Mouse (Mus musculus): Measurements from ENCODE around the gene Bcl7c. TPM values are rescaled to one million over a fixed set of nuclear protein-coding genes. Genes with fewer than 3 reads are reported as not detected.
"Not testable (repeated sequence)": the region's sequence is repeated elsewhere in the genome, so short reads cannot be mapped to it uniquely, and the experiment has no call there.

The Bcl7c gene
- total and polyA plus RNA-seq, 2 experiments from 2014 or later, result 49.2 to 131 TPM

DNA sequence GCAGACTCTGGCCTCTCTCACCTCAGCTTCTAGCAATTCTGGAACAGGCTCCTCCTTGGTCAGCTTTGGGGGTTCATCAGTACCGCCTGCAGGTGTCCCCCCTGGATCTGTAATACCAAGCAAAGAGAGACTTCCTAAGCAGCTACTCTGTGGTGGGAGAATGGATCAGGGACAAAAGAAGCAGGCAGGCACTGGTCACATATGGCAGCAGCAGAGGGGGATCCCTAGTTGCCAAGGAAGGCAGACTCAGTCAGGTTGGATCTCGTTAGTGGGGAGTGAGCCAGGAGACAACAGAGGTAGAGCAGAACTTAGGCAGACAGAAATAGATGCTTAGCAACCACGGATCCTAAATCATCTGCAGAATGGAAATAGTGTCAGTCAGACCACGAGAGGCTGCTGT, 3.0 kb downstream of the Bcl7c start:
- Histone ChIP-seq H3K9me3 (ENCODE audit: low read length) (no peaks in the 10 kb centered on the region), H3K9ac (replicated peaks; ENCODE audit: low read length, poor library complexity, severe bottlenecking) (no peak overlapping the region), H3K36me3 (ENCODE audit: insufficient read depth, low read length) (peaks cover 36% of the 10 kb centered on the region), H3K4me3 (ENCODE audit: low read depth, low read length) (no peak overlapping the region), H3K27ac (ENCODE audit: low read depth, low read length) (no peak overlapping the region), H3K4me2 (ENCODE audit: low read depth, low read length, poor library complexity, severe bottlenecking) (no peak overlapping the region), H3K27me3 (ENCODE audit: insufficient read depth, low read length) (no peaks in the 10 kb centered on the region), H3K4me1 (ENCODE audit: insufficient read depth, low read length) (0 out of 2 replicates have a peak, but pooled peaks cover 7% of the 10 kb centered on the region)
- 83% methylated on average over 4 of the region's 4 CpGs for WGBS
- DNase-seq (ENCODE audit: low spot score) (no peak), ATAC-seq (ENCODE audit: low FRiP score) (no peak)
- no peak for TF ChIP-seq CTCF (IDR thresholded peaks at IDR 0.05)

DNA sequence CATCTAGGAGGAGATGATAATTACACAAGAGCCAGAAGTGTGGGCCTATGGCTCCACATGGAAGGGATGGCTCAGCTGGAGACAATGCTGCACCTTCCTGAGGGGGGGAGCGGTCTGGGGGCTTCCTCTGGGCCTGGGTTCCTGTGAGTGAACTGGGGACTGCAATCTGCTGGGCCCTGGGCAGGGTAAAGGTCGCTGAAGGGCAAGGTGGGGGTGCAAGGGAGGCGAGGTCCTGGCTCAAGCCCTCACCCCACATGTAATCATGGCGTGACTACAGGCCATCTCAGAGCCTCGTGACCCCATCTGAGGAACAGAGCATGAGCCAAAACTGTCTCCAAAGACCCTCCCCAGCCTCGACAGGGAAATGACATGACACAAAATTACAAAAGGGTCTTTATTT, 4.1 kb downstream of the Bcl7c start:
- DNase-seq (ENCODE audit: low spot score) (no peak), ATAC-seq (ENCODE audit: low FRiP score) (no peak)
- Histone ChIP-seq H3K9me3 (ENCODE audit: low read length) (no peaks in the 10 kb centered on the region), H3K27ac (ENCODE audit: low read depth, low read length) (no peak overlapping the region), H3K4me3 (ENCODE audit: low read depth, low read length) (no peak overlapping the region), H3K27me3 (ENCODE audit: insufficient read depth, low read length) (no peaks in the 10 kb centered on the region), H3K9ac (replicated peaks; ENCODE audit: low read length, poor library complexity, severe bottlenecking) (no peak overlapping the region), H3K36me3 (ENCODE audit: insufficient read depth, low read length) (peaks cover 47% of the 10 kb centered on the region), H3K4me2 (ENCODE audit: low read depth, low read length, poor library complexity, severe bottlenecking) (no peak overlapping the region), H3K4me1 (ENCODE audit: insufficient read depth, low read length) (0 out of 2 replicates have a peak, but pooled peaks cover 7% of the 10 kb centered on the region)
- WGBS, result 85% methylated on average over 6 of the region's 6 CpGs
- TF ChIP-seq CTCF (IDR thresholded peaks at IDR 0.05), result no peak

DNA sequence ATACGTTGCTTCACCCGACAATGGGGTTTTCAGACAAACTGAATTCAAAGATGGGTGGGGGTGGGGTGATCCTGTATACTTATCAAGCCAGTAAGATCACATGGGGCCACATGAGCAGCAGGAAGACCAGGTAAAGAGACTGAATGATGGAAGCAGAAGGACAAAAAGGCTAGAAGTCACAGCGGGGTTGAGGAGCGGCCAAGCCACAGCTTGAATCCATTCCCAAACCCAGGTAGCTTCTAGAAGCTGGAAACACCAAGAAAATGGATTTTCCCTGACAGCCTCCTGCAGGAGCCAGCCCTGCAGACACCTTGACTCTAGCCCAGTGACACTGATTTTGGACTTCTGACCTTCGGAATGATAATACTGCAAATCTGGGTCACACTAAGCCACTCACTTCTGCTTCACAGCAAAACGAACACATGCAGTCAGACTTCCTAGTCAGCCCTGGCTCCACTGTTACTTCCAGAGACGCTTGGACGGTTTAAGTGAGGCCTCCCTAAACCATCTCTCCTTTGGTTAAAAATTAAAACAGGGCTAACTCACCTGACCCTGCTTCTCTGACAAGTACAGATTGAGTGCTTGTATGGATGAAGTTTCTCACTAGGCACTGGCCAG, 5.1 kb downstream of the Bcl7c start:
- H3K4me1 ChIP-seq (ENCODE audit: insufficient read depth, low read length), result 0 out of 2 replicates have a peak, but pooled peaks cover 7% of the 10 kb centered on the region
- no peaks in the 10 kb centered on the region for H3K9me3 ChIP-seq (ENCODE audit: low read length)
- no peaks in the 10 kb centered on the region for H3K27me3 ChIP-seq (ENCODE audit: insufficient read depth, low read length)
- 93% methylated on average over 8 of the region's 8 CpGs for WGBS
- H3K27ac ChIP-seq (ENCODE audit: low read depth, low read length), result no peak overlapping the region
- no peak overlapping the region for H3K4me2 ChIP-seq (ENCODE audit: low read depth, low read length, poor library complexity, severe bottlenecking)
- no peak for DNase-seq (ENCODE audit: low spot score)
- no peak for ATAC-seq (ENCODE audit: low FRiP score)
- H3K9ac ChIP-seq (replicated peaks; ENCODE audit: low read length, poor library complexity, severe bottlenecking), result no peak overlapping the region
- TF ChIP-seq CTCF (IDR thresholded peaks at IDR 0.05), result no peak
- H3K4me3 ChIP-seq (ENCODE audit: low read depth, low read length), result no peak overlapping the region
- H3K36me3 ChIP-seq (ENCODE audit: insufficient read depth, low read length), result peaks cover 53% of the 10 kb centered on the region

DNA sequence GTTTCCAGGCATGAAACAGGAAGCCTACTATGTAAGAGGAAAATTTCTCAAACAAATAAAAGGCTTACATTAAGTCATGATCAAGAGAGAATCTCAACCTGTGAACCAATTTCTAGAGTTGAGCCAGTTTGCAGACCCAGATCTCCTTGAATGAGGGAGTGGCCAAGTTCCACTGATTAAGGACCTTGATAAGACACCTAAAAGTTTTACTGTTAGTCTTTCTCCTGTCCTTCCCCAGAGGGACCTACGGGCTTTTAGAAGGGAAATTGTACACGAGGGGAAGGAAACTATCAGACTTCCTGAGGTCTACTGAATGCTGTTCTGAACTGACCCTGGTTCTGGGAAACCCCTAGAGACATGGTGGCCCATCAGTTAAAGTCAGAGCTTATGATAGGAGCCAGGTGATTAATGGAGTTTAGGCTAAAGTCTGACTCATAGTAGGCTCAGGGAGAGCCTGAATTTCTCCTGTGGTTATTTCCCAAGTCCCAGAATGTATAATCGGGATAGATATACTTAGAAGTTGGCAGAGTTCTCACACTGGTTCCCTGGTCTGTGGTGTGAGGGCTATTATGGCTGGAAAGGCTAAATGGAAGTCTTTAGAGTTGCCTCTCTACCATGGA, 7.9 kb downstream of the Bcl7c start:
- Histone ChIP-seq H3K9ac (replicated peaks; ENCODE audit: low read length, poor library complexity, severe bottlenecking) (no peak overlapping the region), H3K27ac (ENCODE audit: low read depth, low read length) (no peak overlapping the region), H3K4me1 (ENCODE audit: insufficient read depth, low read length) (no peaks in the 10 kb centered on the region), H3K4me2 (ENCODE audit: low read depth, low read length, poor library complexity, severe bottlenecking) (no peak overlapping the region), H3K27me3 (ENCODE audit: insufficient read depth, low read length) (no peaks in the 10 kb centered on the region), H3K9me3 (ENCODE audit: low read length) (no peaks in the 10 kb centered on the region), H3K4me3 (ENCODE audit: low read depth, low read length) (no peak overlapping the region), H3K36me3 (ENCODE audit: insufficient read depth, low read length) (peaks cover 49% of the 10 kb centered on the region)
- WGBS, result 90% methylated on average over 3 of the region's 3 CpGs
- DNase-seq (ENCODE audit: low spot score) (no peak), ATAC-seq (ENCODE audit: low FRiP score) (no peak)
- TF ChIP-seq CTCF (IDR thresholded peaks at IDR 0.05), result no peak

DNA sequence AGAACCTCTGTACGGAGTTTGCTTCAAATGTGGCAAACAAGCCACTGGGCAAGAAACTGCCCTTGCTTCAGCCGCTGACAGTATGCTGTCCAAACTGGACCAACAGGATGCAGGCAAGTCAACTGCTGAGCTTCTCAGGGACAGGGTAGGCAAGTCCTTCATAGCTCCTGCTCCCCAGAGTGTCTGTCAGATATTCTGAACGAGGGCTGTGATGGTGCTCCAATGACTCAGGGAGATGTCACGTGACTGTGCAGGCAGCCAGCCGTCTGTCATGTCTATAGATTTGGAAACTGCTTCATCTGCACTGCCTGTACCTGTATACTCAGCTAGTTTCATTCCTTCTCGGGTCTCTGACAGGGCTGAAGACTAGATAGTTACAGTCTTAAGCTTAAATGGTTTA, 9.7 kb downstream of the Bcl7c start:
- no peaks in the 10 kb centered on the region for H3K27me3 ChIP-seq (ENCODE audit: insufficient read depth, low read length)
- H3K4me1 ChIP-seq (ENCODE audit: insufficient read depth, low read length), result no peaks in the 10 kb centered on the region
- WGBS, result 84% methylated on average over 6 of the region's 6 CpGs
- no peak for TF ChIP-seq CTCF (IDR thresholded peaks at IDR 0.05)
- no peak overlapping the region for H3K4me2 ChIP-seq (ENCODE audit: low read depth, low read length, poor library complexity, severe bottlenecking)
- no peak for ATAC-seq (ENCODE audit: low FRiP score)
- no peaks in the 10 kb centered on the region for H3K9me3 ChIP-seq (ENCODE audit: low read length)
- no peak overlapping the region for H3K4me3 ChIP-seq (ENCODE audit: low read depth, low read length)
- no peak overlapping the region for H3K27ac ChIP-seq (ENCODE audit: low read depth, low read length)
- peaks cover 32% of the 10 kb centered on the region for H3K36me3 ChIP-seq (ENCODE audit: insufficient read depth, low read length)
- H3K9ac ChIP-seq (replicated peaks; ENCODE audit: low read length, poor library complexity, severe bottlenecking), result no peak overlapping the region
- no peak for DNase-seq (ENCODE audit: low spot score)

DNA sequence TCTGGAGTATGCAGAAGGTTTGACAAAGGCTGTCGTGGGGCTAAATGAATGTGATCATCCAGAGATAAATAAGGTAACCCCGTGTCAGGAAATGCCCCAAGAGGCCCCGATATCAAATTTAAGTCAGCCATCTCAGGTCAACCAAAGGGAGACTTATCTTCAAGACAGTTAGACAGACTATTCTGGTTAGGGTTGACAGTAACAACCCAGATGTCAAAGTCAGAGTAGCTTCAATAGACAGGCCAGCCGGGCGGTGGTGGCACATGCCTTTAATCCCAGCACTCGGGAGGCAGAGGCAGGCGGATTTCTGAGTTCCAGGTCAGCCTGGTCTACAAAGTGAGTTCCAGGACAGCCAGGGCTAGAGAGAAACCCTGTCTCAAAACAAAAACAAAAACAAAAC, 15.0 kb downstream of the Bcl7c start:
- WGBS, result 92% methylated on average over 7 of the region's 7 CpGs
- ATAC-seq (ENCODE audit: low FRiP score); H3K4me1 ChIP-seq (ENCODE audit: insufficient read depth, low read length); DNase-seq (ENCODE audit: low spot score); H3K4me2 ChIP-seq (ENCODE audit: low read depth, low read length, poor library complexity, severe bottlenecking); H3K27me3 ChIP-seq (ENCODE audit: insufficient read depth, low read length); H3K4me3 ChIP-seq (ENCODE audit: low read depth, low read length); H3K27ac ChIP-seq (ENCODE audit: low read depth, low read length); H3K9me3 ChIP-seq (ENCODE audit: low read length); H3K9ac ChIP-seq (replicated peaks; ENCODE audit: low read length, poor library complexity, severe bottlenecking): not testable (repeated sequence)
- peaks cover 18% of the 10 kb centered on the region; the same call in 1 of the 2 replicates for H3K36me3 ChIP-seq (ENCODE audit: insufficient read depth, low read length)

Data from midbrain, postnatal 0 days (tissue).